7 mouse cellular contexts compared by ENCODE assay signal in the genomic region with DNA sequence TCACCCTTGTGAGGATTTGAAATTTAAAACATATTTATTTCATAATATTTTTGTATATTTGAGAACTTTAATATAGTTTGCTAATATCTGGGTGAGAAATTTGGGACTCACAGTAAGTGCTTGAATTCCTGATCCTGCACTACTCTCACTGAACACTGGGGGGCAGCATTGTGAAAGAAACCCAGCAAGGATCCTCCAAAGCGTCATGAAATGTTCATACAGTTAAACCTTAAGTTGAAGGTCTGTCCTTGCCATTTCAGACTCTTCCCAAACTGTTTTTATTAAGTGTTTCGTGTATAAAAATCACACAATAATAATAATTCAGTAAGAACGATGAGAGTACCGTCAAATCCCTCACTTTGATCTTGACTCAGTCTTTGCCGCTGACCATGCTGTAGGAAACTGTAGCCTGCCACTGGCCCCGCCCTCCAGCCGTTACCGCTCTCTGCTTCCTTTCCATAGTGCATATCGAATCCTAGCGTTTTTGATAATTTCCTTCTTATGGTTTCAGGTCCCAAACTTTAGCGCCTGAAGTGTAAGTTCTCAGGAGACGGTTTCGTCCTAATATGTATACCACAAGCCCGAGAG. TPM values are rescaled to one million over a fixed set of nuclear protein-coding genes. Genes with fewer than 3 reads are reported as not detected.
A peak's percentile ranks its signal among the peaks of the same experiment; 100 is the strongest.
DNase-seq lines count a peak whose midpoint lies in the region; ATAC-seq lines count a peak whose summit lies in the region.

No protein-coding gene starts in this region.

- H3K36me3 ChIP-seq in limb, embryonic 10.5 days = no peaks in the 10 kb centered on the region
- no peaks in the 10 kb centered on the region for H3K36me3 ChIP-seq in midbrain, embryonic 13.5 days

- no peaks in the 10 kb centered on the region for H3K27me3 ChIP-seq in limb, embryonic 10.5 days (ENCODE audit: low read depth, poor library complexity, severe bottlenecking)
- no peaks in the 10 kb centered on the region for H3K27me3 ChIP-seq in midbrain, embryonic 13.5 days

- no peak overlapping the region for H3K27ac ChIP-seq in limb, embryonic 10.5 days
- no peak overlapping the region for H3K27ac ChIP-seq in midbrain, embryonic 13.5 days

- H3K4me1 ChIP-seq in limb, embryonic 10.5 days = peaks cover 5% of the 10 kb centered on the region; the same call in 1 of the 2 replicates
- H3K4me1 ChIP-seq in midbrain, embryonic 13.5 days (replicated peaks) = peaks cover 4% of the 10 kb centered on the region; the same call in 1 of the 2 replicates

- peak overlapping the region; percentile 24; the same call in 1 of the 2 replicates for H3K4me3 ChIP-seq in limb, embryonic 10.5 days
- H3K4me3 ChIP-seq in midbrain, embryonic 13.5 days (replicated peaks) = peak overlapping the region; percentile 4; the same call in 1 of the 2 replicates

- H3K4me2 ChIP-seq in midbrain, embryonic 13.5 days (replicated peaks) = peak overlapping the region; percentile 42

- peak; percentile 68 for DNase-seq in adrenal gland, adult 8-10 months
- DNase-seq in embryo, embryonic 11.5 days (ENCODE audit: low read depth, low spot score) = peak; percentile 77
- peak; percentile 90 for DNase-seq in heart, adult 11 months
- DNase-seq in kidney, adult 11 months = peak; percentile 47
- DNase-seq in limb, embryonic 10.5 days (ENCODE audit: low spot score) = peak; percentile 86
- DNase-seq in spleen, adult 12 weeks (ENCODE audit: low spot score) = peak; percentile 62

- H3K9me3 ChIP-seq in limb, embryonic 10.5 days (replicated peaks) = no peaks in the 10 kb centered on the region
- H3K9me3 ChIP-seq in midbrain, embryonic 13.5 days = no peaks in the 10 kb centered on the region

- H3K9ac ChIP-seq in midbrain, embryonic 13.5 days (replicated peaks) = no peak overlapping the region

- WGBS in limb, embryonic 10.5 days = 24% methylated on average over 14 of the region's 14 CpGs
- WGBS in midbrain, embryonic 13.5 days = 21% methylated on average over 14 of the region's 14 CpGs

- ATAC-seq in midbrain, embryonic 13.5 days = peak; percentile 63

RNA-seq across cellular contexts. Expression of gene Erv3, which starts 39.4 kb away (rescaled TPM):
- total RNA-seq in adrenal gland, adult 8-10 months (2022) = not detected
- not detected in 2 replicates for polyA plus RNA-seq in limb, embryonic 10.5 days (2016; fragmentation: Nextera tagmentation; extraction: Ambion mirVana)
- not detected in 2 replicates for polyA plus RNA-seq in midbrain, embryonic 13.5 days (2015; fragmentation: Nextera tagmentation; extraction: Ambion mirVana)
